Mouse (Mus musculus): Measurements from ENCODE around the gene Hat1.

DNA sequence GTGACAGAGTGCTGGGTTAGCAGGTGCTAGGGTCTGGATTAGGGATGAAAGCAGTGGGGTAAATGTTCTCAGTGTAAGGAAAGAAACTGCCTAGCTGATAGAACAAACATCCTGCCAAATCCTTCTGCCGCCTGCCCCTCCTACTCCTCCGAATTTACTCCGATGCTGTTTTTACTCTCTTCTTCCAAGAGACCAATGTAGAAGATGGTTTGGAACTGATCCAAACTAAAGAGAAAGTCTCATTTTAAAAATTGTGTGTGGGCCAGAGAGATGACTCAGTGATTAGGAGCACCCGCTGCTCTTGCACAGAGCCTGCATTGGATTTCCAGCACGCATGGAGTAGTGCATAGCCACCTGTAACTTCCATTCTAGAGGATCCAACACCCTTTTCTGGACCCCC is 17.0 kb upstream of the Hat1 start:
- no peak for TF ChIP-seq CTCF (IDR thresholded peaks at IDR 0.05)
- no peak for TF ChIP-seq EP300 (IDR thresholded peaks at IDR 0.05)
